Mouse (Mus musculus): ENCODE data around the gene Metrnl.
A peak's percentile ranks its signal among the peaks of the same experiment; 100 is the strongest.

The Metrnl gene

GRCm38 (mm10) chr11:121686091-121686490 is 15.3 kb upstream of the Metrnl start:
- no peak for DNase-seq (ENCODE audit: low spot score)

GRCm38 (mm10) chr11:121686674-121687073 is 14.7 kb upstream of the Metrnl start:
- DNase-seq (ENCODE audit: low spot score): no peak

DNA sequence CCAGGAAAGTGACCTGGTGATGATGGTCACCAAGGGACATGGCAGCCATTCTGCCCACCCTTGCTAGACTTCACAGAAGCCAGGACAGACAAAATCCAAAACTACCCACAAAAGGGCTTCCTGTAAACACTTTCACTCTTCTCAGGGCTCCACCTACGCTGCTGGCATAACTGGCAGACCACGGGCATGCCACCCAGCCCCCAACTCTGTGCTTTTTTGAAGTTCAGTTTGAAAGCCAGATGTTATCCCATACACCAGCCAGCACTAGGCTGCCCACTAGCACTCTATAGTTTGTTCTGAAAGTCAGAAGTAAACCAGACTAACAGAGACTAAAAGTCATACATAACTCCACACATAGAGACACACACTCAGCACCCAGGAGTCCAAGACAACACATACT is 13.3 kb upstream of the Metrnl start:
- no peak for DNase-seq (ENCODE audit: low spot score)

DNA sequence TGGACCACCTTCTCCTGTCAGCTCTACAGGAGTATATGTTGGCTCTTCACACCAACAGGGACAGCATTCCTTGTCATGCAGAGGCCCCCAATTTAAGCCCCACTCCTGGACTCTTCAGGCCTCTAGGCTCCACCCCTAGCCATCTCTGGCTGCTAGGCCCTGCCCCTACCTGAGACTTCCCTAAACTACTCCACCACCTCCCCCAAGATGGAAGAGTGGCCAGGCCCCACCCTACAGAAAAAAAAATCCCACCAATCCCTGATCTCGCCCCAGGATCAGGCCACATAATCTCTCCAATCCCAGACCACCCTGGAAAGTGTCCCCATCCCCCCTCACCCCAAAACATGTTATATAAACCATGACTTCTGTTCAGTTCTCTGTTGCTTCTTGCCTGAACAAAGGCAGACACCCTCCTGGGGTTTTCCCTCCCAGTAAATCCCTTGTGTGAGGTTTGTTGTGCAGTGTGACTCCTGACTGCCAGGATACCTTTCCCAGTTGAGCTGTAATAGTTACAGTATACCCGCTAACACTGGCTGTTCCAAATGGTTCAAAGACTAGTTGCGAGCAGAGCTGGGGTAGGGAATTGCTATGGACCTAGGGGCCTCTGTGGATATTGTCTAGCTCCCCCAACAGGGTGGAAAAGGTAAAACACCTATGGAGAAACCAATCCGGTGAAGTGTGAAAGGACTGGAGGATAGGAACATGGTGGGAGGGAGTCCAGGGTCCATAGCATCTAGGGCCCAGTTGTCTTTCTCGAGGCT is 5.9 kb upstream of the Metrnl start:
- no peak for DNase-seq (ENCODE audit: low spot score)

- no peak for DNase-seq (ENCODE audit: low spot score)
Observed at GRCm38 (mm10) chr11:121697271-121697670, 4.1 kb upstream of the Metrnl start.

- DNase-seq (ENCODE audit: low spot score): no peak
Observed at GRCm38 (mm10) chr11:121698381-121698955, 2.9 kb upstream of the Metrnl start.

DNA sequence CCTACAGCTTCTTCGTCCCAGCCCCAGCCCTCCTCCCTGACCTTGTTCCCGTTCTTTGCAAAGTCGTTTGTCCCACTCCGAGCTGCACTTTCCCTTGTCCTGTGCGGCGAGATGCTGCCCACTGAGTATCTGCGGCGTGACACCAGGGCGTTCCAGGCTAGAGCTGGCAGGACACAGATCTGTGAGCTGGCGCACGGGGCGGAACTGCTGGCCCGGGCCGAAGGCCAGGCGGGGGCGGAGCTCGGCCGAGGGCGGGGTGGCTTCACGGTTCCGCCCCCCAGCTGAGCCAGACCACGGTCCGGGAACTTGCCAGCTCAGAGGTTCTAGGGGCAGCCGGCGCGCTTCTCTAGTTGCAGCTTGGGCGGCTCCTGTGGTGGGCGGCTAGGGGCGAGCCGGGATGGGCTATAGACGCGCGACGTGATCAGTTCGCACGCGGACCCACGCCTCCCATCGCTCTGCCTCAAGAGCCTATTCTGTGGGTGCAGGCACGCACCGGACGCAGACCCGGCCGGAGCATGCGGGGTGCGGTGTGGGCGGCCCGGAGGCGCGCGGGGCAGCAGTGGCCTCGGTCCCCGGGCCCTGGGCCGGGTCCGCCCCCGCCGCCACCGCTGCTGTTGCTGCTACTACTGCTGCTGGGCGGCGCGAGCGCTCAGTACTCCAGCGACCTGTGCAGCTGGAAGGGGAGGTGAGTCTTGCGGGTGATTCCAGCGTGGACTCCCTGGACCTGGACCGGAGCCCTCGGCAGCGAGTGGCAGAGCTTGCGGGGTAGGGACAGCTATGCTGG is 959 bp downstream of the Metrnl start:
- peak; percentile 82 for DNase-seq (ENCODE audit: low spot score)

GRCm38 (mm10) chr11:121702895-121703618 is 1.7 kb downstream of the Metrnl start:
- peak; percentile 49 for DNase-seq (ENCODE audit: low spot score)

DNA sequence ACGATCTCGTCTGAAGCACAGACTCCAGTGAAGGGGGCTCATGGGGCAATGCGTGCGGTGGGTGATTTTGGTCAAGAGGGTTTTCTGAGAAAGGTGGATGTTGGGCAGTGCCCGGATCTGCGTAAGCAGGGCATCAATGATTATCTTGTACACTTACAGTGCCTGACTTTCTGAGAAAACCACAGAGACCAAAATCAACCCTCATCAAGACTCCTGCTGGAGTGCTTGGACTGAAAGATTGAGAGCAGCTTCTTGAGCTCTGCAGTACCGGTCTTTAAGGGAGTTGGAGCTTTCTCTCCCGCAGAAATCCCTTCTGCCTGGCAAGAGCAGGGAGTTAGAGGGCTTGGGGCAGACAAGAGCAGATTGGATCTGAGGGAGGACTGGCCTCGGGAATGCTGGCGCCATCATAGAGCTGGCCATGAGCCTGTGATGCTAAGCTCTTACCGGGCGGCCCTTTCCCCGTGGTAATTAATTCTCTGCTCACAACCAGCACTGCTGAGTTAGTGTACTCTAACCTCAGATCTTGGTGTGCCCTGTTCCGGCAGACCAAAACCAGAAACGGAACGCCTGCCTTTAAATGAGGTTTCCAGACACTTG is 2.4 kb downstream of the Metrnl start:
- DNase-seq (ENCODE audit: low spot score): no peak

DNA sequence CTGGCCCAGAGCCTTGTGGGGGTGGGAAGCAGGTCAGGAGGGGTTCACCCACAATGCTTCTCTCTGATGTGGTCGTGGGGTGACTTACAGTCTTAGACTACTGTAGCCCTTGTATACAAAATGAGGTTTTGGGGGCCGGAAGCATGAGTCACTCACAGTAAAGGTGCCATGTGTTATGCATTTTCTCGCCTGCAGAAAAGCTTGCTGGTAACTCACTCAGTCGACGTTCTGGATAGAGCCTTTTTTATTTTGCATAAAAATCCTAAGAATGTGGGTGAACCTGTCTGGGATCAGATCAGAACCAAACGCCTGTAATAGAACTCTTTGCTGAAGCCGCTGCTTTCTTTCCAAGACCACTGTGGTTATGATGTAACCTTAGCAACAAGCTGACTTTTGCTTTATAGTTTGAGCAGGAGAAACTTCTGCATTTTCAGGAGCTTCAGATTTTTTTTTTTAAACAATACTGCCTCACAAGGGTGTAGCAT is 5.2 kb downstream of the Metrnl start:
- no peak for DNase-seq (ENCODE audit: low spot score)

DNA sequence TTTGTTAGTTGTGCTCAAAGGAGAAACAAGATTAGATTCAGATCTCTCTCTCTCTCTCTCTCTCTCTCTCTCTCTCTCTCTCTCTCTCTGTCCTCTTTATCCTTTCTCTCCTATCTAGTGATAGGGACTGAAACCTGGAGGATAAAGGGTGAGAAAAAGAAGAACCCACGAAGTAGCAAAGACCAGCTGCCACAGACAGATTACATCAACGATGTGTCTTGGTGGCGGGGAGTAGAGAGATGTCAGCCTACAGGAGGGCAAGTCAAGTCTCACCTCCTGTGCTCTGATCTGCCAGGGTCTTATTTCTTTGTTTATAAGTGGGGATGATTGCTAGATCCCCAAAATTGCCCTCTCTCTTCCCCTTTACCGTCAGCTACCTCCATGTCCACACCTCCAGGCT is 7.9 kb downstream of the Metrnl start:
- DNase-seq (ENCODE audit: low spot score): no peak

GRCm38 (mm10) chr11:121710245-121710644 is 8.9 kb downstream of the Metrnl start:
- DNase-seq (ENCODE audit: low spot score): no peak

DNA sequence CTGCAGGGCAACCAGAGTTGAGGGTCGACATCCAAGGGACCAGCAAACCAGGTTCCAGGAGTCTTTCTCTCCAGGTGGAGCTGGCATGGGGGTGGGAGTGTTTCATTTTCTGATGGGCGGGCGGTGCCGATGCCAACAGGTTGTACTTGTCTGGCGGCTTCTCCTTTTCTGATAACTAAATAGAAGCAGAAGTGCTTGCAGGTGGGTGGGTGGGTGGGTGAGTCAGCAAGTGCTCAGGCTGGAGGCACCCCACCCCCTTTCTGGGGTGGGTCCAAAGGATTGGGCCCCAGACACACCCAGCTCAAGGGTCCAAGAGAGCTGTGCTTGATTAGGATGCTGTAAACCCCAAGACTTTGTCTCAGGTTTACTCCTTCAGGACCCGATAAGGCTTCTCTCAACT is 11.6 kb downstream of the Metrnl start:
- DNase-seq (ENCODE audit: low spot score): no peak

GRCm38 (mm10) chr11:121713569-121713968 is 12.2 kb downstream of the Metrnl start:
- DNase-seq (ENCODE audit: low spot score): no peak

DNA sequence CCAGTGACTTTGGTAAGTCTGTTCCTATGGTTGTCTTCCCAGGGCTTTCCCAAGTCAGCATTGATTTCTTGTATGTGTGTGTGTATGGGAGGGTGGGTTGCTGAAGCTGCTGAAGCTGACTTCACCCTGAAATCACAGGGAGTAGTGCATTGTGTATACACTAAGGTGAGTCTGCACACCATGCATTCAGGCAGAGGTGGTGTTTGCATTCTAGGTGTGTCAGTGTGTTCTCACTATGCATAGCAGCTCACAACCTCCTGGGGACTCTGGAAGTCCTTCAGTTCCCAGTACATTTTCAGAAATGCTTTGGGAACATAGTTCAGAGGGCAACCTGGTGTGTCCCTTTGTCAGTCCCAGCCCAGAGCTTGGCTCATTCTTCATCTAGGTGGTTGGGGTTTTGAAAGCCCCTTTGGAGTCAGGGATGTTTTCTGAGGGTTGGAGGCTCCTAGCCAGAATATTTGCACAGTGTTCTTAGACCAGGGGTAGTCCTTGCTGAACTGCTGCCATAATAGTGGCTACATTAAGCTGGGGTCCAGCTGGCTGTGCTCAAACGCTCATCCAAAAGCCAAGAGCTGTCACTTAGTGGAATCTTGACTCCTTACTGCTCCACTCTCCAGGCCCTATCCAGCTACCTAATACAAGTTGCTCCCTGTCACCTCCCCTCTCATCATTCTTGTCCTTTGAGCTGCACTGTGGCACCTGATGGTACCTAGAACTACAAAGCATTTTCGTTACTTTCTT is 13.6 kb downstream of the Metrnl start:
- no peak for DNase-seq (ENCODE audit: low spot score)

DNA sequence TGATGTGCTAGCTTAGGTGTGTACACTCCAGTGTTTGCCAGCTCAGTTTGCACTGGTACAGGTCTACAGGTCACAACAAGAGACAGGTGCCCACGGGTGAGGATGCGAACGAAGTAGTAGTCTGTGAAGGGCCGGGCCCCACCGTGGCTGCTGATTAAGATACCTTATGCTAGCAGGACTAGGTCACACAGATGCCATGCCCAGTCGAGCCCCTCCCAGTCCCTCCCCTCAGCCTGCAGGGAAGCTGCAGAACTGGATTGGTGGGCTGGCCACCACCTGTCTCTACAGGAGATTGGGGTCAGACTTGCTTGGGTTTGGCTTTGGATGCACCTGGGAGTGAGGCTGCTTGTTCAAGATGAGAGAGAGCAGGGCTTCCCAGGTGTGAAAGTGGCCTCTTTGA is 16.4 kb downstream of the Metrnl start:
- DNase-seq (ENCODE audit: low spot score): no peak

- no peak for DNase-seq (ENCODE audit: low spot score)
Observed at GRCm38 (mm10) chr11:121720752-121721151, 19.4 kb downstream of the Metrnl start.

DNA sequence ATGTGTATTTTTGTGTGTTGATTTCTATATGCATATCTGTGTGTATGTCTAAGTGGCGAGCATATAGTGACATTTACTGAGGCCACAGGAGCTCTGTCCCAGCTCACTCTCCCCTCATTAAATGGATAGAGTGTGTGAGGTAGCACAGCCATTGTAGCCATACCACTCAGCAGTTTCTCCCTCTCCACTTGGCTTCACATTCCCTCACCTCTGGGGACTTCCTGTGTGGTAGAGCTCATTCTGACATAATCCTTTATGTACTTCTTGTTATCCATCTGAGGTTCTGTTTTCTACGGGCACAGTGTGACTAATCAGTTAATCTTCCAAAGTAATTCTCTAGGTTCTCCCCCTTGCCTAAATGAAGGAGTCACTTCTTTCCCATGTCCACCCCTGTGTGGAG is 21.1 kb downstream of the Metrnl start:
- DNase-seq (ENCODE audit: low spot score): no peak

DNA sequence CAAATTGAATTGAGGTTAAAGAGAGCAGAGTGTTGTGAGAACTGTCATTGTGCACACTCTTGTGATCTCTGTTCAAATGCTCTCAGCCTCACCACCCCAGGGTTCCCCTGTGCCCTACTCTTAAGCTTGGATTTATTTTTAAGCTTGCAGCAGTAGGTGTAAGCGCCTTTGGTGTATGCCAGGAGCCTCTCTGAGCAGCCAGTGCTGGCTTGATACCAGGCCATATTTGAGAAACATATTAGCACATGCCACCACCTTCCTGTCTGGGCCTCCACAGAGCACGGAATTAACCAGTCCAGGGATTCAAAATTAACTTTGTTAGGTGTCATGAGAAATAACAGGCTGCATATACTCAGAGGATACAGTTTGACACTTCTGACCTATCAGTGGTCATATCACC is 25.3 kb downstream of the Metrnl start:
- no peak for DNase-seq (ENCODE audit: low spot score)

DNA sequence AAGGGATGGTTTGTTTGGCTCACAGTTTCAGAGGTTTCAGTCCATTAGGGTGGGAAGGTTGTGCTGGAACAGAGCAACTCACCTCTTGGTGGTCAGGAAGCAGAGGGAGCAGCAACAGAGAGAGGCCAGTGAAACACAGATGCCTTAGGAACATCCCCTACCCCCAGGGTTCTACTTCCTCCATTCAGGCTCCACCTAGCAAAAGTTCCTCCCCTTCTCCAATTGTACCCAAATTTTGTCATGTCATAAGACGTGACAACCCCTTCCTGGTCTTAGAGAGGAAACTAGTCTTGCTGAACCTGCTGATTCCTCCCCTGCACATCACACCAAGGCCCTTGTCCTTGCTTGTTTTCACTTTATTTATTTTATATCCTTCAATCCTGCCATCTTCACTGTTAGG is 32.8 kb downstream of the Metrnl start:
- no peak for DNase-seq (ENCODE audit: low spot score)

- no peak for DNase-seq (ENCODE audit: low spot score)
Observed at GRCm38 (mm10) chr11:121734892-121735291, 33.5 kb downstream of the Metrnl start.
